Mouse (Mus musculus): ENCODE results near the gene Apool.

Apool gene

GRCm38 (mm10) chrX:112310804-112311530 is at the start of gene Apool:
Apool (plus strand) TSS chrX:112311334.
- DNase-seq (ENCODE audit: low spot score in 2 of 2), result peak; percentile 82 to 85

- no peak for DNase-seq (ENCODE audit: low spot score in 2 of 2)
These were observed 37.6 kb upstream of the Apool start for GRCm38 (mm10) chrX:112273550-112273949.

GRCm38 (mm10) chrX:112311531-112311887 is 375 bp downstream of the Apool start:
- no peak for DNase-seq (ENCODE audit: low spot score in 2 of 2)

GRCm38 (mm10) chrX:112312094-112312493 is 960 bp downstream of the Apool start:
- no peak for DNase-seq (ENCODE audit: low spot score in 2 of 2)

- no peak for DNase-seq (ENCODE audit: low spot score in 2 of 2)
These were observed 9.1 kb downstream of the Apool start for GRCm38 (mm10) chrX:112320273-112320672.

GRCm38 (mm10) chrX:112339486-112339885 is 28.4 kb downstream of the Apool start:
- peak; percentile 0 to 4 for DNase-seq (ENCODE audit: low spot score in 2 of 2)

GRCm38 (mm10) chrX:112347467-112348394 is 36.6 kb downstream of the Apool start:
- no peak for DNase-seq (ENCODE audit: low spot score in 2 of 2)

- DNase-seq (ENCODE audit: low spot score in 2 of 2), result no peak
These were observed 37.3 kb downstream of the Apool start for GRCm38 (mm10) chrX:112348395-112348791.

GRCm38 (mm10) chrX:112368426-112368825 is 57.3 kb downstream of the Apool start:
- no peak for DNase-seq (ENCODE audit: low spot score in 2 of 2)

- DNase-seq (ENCODE audit: low spot score in 2 of 2), result peak; percentile 39 to 40
These were observed 59.7 kb downstream of the Apool start for GRCm38 (mm10) chrX:112370577-112371410.

- no peak for DNase-seq (ENCODE audit: low spot score in 2 of 2)
These were observed 95.5 kb downstream of the Apool start, which contains the start of gene Satl1 for GRCm38 (mm10) chrX:112406679-112407078. Satl1 (minus strand) TSS chrX:112406779.

GRCm38 (mm10) chrX:112412309-112412708 is 101.2 kb downstream of the Apool start:
- DNase-seq (ENCODE audit: low spot score in 2 of 2), result no peak

All from heart, adult 9 months (tissue).